Mouse (Mus musculus): ENCODE measurements around the gene Olfr709-ps1. TPM values are rescaled to one million over a fixed set of nuclear protein-coding genes. Genes with fewer than 3 reads are reported as not detected.
"Not testable (repeated sequence)": the region's sequence is repeated elsewhere in the genome, so short reads cannot be mapped to it uniquely, and the experiment has no call there.

Olfr709-ps1 gene
- total RNA-seq (2021), result not detected

DNA sequence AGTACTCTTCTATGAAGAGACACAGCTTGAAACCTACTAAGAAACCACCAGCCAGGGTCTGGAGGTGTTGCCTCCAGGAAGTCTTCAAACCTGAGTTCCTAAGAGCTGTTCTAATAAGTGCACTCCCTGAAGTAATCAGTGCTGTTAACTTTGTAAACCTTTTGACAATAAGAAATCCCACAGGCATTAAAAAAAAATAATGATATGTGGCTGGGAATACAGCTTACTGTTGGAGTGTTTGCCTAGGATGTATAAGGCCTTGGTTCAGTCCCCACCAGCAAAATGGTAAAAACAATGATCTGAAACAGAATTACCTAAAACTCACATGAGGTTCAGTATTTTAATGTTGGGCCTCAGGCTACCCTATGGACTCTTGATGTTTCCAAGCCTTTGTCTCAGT lies at the start of gene Olfr709-ps1:
Gene Olfr709-ps1, minus strand, starts transcription at position 101 of the 400 bp plus-strand sequence.
- no peak for DNase-seq (ENCODE audit: low spot score)
- intact Hi-C loops (cut with DNase I), result no loop called here

DNA sequence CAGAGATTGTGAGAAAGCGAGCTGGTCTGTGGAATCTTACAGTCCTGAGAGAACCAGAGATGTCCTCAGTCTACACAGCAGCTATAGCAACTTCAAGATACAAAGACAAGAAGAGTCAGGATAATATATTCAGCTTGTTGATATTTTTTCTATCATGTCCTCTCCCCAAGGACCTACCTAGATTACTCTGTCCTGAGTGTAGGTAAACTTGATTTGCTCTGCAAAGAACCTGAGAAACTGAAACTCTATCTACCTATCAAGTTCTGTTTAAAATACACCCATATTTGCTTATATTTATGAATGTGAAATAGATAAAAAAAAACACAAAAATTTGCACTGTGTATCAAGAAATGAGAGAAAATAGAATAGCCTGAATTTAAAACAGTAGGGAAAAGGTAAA lies 43.3 kb upstream of the Olfr709-ps1 start, which contains the start of gene Olfr711:
Gene Olfr711, minus strand, starts transcription at position 101 of the 400 bp plus-strand sequence.
- intact Hi-C loops (cut with DNase I), result no loop called here
- DNase-seq (ENCODE audit: low spot score), result no peak

DNA sequence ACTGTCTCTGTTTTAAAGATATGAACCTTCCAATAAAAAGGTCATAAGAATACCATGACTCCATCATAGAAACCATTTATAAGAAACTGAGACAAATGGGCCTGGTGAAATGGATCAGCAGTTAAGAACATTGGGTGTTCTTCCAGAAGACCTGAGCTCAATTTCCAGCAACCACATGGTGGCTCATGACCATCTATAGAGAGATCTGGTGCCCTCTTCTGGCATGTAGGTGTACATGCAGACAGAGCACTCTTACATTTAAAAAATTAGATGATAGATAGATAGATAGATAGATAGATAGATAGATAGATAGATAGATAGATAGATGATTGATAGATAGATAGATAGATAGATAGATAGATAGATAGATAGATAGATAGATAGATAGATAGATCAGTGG lies 35.5 kb upstream of the Olfr709-ps1 start:
- intact Hi-C loops (cut with DNase I); DNase-seq (ENCODE audit: low spot score): not testable (repeated sequence)

DNA sequence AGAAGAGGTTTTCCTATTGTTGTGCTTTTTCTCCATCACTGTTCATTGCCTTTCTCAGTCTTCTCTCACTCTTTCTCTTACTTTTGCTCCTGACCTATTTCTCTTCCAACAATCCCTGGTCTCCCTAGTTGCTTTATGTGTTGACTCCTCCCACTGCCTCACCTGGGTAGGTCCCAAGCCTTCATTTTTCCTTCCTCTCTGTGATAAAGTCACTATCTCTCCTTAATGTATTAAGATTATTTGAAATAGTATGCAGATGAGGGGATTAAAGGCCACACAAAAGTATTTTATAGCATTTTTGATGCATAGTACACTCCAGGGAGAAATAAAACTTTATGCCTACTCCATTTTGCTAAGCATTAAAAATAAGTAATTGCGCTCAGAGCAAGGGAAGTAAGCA lies 31.8 kb upstream of the Olfr709-ps1 start, which contains the start of gene Olfr6:
Gene Olfr6, minus strand, starts transcription at position 101 of the 400 bp plus-strand sequence.
- DNase-seq (ENCODE audit: low spot score), result no peak
- intact Hi-C loops (cut with DNase I), result no loop called here

DNA sequence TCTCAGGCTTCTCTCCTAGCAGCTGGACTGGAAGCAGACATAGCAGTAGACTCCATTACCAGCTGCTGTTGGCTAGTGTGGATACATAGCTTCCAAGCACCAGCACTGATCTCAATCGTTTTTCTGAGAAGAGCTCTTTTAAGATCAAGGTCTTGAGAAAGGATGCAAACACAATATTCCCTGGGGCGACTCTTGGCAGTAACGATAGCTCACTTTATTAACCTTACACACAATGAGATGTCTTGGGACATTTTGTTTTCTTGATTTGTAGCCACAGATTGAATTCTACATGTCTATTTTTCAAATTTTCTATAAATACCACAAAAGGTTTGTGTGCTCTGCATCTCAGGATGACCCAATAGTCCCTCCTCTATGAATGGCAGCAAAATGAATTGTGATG lies 16.2 kb upstream of the Olfr709-ps1 start, which contains the start of gene Olfr710:
Gene Olfr710, minus strand, starts transcription at position 101 of the 400 bp plus-strand sequence.
- no peak for DNase-seq (ENCODE audit: low spot score)
- intact Hi-C loops (cut with DNase I), result no loop called here

DNA sequence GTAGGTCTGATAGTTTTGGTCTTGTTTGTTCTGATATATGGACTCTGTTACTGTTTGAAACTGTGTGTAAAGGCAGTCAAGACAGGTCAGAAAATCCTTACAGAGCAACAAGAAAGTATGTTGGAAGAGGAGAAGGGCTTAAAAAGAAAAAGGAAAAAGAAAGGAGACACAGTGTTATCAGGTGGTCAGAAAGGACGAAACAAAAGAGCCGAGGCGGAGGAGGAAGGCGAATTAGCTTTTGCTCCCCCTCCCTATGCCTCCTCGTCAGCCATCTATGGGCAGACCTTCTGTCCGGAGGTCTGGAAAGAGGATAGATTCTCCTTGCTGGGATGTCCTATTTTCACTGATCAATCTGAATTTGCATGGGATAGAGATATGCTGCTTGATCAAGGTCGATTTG lies 11.1 kb downstream of the Olfr709-ps1 start:
- DNase-seq (ENCODE audit: low spot score); intact Hi-C loops (cut with DNase I): not testable (repeated sequence)

DNA sequence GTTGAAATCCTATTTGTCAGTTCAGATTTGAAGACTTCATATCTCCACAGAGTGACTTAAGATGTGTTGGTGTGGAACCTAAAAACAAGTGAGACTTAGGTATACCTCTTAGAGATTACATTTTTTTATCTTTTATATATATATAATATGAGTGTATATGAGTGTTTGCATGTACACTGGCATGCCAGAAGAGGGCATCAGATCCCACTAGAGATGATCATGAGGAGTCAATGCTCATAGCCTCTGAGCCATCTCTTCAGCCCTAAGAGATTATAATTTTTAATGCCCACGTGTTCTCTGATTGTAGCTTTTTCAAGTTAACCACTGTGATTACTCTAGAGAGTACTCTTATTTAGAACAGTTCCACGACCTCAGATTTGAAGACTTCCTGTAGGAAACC lies 24.3 kb downstream of the Olfr709-ps1 start, which contains the start of gene Olfr1532-ps1:
Gene Olfr1532-ps1, plus strand, starts transcription at position 326 of the 400 bp plus-strand sequence.
- intact Hi-C loops (cut with DNase I), result no loop called here

DNA sequence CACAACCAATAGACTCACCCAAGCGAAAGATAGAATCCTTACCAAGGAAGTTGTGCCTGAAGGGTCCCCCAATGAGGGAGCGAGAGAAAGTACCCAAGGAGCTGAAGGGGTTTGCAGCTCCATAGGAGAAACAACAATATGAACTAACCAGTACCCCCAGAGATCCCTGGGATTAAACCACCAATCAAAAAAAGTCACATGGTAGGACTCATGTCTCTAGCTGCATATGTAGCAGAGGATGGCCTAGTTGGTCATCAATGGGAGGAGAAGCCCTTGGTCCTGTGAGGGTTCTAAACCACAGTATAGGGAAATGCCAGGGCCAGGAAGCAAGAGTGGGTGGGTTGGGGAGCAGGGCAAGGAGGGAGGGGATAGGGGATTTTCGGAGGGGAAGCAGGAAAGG lies 30.9 kb downstream of the Olfr709-ps1 start, which contains the start of gene Olfr707:
Gene Olfr707, minus strand, starts transcription at position 101 of the 400 bp plus-strand sequence.
- intact Hi-C loops (cut with DNase I), result not testable (repeated sequence)

More for the DNA sequence above, 24.3 kb downstream of the Olfr709-ps1 start, which contains the start of gene Olfr1532-ps1:
- DNase-seq (ENCODE audit: low spot score), result no peak

DNA sequence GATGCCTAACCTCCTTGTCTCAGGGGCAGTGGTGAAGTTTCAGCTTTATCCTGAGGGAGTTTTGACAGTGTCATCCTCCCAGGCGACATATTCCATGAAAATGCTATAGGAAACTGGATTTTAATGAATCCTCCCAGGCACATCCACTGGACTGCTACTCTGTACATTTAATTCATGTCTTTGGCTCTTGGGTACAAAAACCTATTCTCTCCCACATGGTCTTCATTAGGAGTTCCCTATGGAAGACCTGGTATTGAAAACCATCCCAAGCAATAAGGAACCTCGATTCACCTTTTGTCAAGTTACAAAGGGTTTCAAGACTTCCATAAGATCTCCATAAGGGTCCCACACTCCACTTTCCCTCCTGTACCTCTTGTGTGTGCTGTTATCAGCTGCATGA lies 44.0 kb downstream of the Olfr709-ps1 start, which contains the start of gene Olfr706:
Gene Olfr706, minus strand, starts transcription at position 101 of the 400 bp plus-strand sequence.
- intact Hi-C loops (cut with DNase I), result no loop called here
- DNase-seq (ENCODE audit: low spot score), result no peak

More for the DNA sequence above, 30.9 kb downstream of the Olfr709-ps1 start, which contains the start of gene Olfr707:
- not testable (repeated sequence) for DNase-seq (ENCODE audit: low spot score)

DNA sequence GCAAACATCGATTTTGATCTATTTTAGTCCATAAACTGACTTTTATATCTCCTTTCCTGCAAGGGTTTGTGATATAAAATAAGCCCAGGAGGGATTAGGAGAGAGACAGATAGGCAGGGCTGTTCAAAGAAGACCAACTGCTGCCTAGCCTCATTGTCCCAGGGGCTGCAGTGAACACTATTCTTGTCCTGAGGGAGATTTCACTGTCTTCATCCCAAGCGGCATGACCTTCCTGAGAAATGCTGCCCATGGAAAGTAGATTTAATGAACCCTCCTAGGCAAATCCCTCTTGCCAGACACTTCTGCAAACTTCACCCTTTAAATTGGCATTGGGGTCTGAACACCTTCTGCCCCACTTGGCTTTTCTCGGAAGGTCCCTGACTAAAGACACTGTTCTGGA lies 55.2 kb downstream of the Olfr709-ps1 start, which contains the start of gene Olfr705:
Gene Olfr705, minus strand, starts transcription at position 101 of the 400 bp plus-strand sequence.
- DNase-seq (ENCODE audit: low spot score), result no peak
- intact Hi-C loops (cut with DNase I), result no loop called here

Other genes starting within 250 kb of the Olfr709-ps1 start
- gene Olfr694, start 240.4 kb downstream of the Olfr709-ps1 start, total RNA-seq (2021), result not detected
- gene Olfr695, start 215.8 kb downstream of the Olfr709-ps1 start, total RNA-seq (2021), result not detected
- gene Olfr697, start 189.8 kb downstream of the Olfr709-ps1 start, total RNA-seq (2021), result not detected
- gene Olfr698, start 176.8 kb downstream of the Olfr709-ps1 start, total RNA-seq (2021), result not detected
- not detected for gene Olfr699, start 139.0 kb downstream of the Olfr709-ps1 start, total RNA-seq (2021)
- not detected for gene Olfr700, start 123.4 kb downstream of the Olfr709-ps1 start, total RNA-seq (2021)
- gene Olfr701, start 118.1 kb downstream of the Olfr709-ps1 start, total RNA-seq (2021), result not detected
- not detected for gene Olfr702, start 98.3 kb downstream of the Olfr709-ps1 start, total RNA-seq (2021)
- gene Olfr703, start 88.9 kb downstream of the Olfr709-ps1 start, total RNA-seq (2021), result not detected
- not detected for gene Olfr704, start 69.0 kb downstream of the Olfr709-ps1 start, total RNA-seq (2021)
- not detected for gene Olfr705, start 55.3 kb downstream of the Olfr709-ps1 start, total RNA-seq (2021)
- not detected for gene Olfr706, start 44.1 kb downstream of the Olfr709-ps1 start, total RNA-seq (2021)
- gene Olfr707, start 31.0 kb downstream of the Olfr709-ps1 start, total RNA-seq (2021), result not detected
- not detected for gene Olfr1532-ps1, start 24.2 kb downstream of the Olfr709-ps1 start, total RNA-seq (2021)
- gene Olfr710, start 16.1 kb upstream of the Olfr709-ps1 start, total RNA-seq (2021), result not detected
- not detected for gene Olfr6, start 31.7 kb upstream of the Olfr709-ps1 start, total RNA-seq (2021)
- not detected for gene Olfr711, start 43.2 kb upstream of the Olfr709-ps1 start, total RNA-seq (2021)
- not detected for gene Olfr2, start 73.9 kb upstream of the Olfr709-ps1 start, total RNA-seq (2021)
- not detected for gene Olfr713, start 99.0 kb upstream of the Olfr709-ps1 start, total RNA-seq (2021)
- gene Olfr714, start 138.8 kb upstream of the Olfr709-ps1 start, total RNA-seq (2021), result not detected
- not detected for gene Olfr17, start 161.0 kb upstream of the Olfr709-ps1 start, total RNA-seq (2021)
- gene Olfr715b, start 178.2 kb upstream of the Olfr709-ps1 start, total RNA-seq (2021), result not detected
- not detected for gene Olfr715, start 198.9 kb upstream of the Olfr709-ps1 start, total RNA-seq (2021)
- not detected for gene Olfr716, start 206.1 kb upstream of the Olfr709-ps1 start, total RNA-seq (2021)
- gene Nlrp14, start 234.8 kb upstream of the Olfr709-ps1 start, total RNA-seq (2021), result not detected

Measured in heart, postnatal 25 days (tissue).